Mouse (Mus musculus): ENCODE data around the gene Ywhab. TPM values are rescaled to one million over a fixed set of nuclear protein-coding genes. Genes with fewer than 3 reads are reported as not detected.

Gene Ywhab
- polyA plus RNA-seq, 1 experiment from 2014 or later = 356 TPM

DNA sequence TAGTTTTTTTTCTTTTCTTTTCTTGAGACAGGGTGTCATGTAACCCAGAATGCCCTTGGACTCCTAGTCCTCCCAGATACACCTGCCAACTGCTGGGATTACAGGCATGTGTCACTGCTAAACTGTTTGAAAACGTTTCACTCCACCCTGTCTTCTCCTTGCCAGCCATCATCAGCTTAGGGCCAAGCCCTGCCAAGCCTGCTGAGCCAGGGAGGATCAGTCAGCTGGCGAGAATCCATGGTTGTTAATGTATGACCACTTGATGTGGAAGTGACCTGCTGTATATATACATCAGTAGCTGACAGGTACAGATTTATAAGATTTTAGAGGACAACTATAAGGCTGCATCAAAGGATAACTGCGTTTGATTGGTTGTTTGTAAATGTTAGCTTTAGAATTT is 24.4 kb upstream of the Ywhab start:
- 58% methylated on average over 3 of the region's 3 CpGs for WGBS
- Histone ChIP-seq H3K4me3 (ENCODE audit: low read depth, low read length) (no peak overlapping the region), H3K9ac (ENCODE audit: low read length) (no peak overlapping the region), H3K4me2 (ENCODE audit: low read depth) (no peak overlapping the region), H3K36me3 (ENCODE audit: control insufficient read depth, insufficient read depth, low read length) (no peaks in the 10 kb centered on the region), H3K4me1 (ENCODE audit: control insufficient read depth, insufficient read depth, low read length) (no peaks in the 10 kb centered on the region), H3K27ac (ENCODE audit: low read depth, low read length) (no peak overlapping the region), H3K9me3 (ENCODE audit: control insufficient read depth, low read length) (no peaks in the 10 kb centered on the region), H3K27me3 (ENCODE audit: control insufficient read depth, insufficient read depth, low read length) (no peaks in the 10 kb centered on the region)
- DNase-seq (ENCODE audit: low spot score) = no peak
- ATAC-seq (ENCODE audit: insufficient read depth, low FRiP score, low TSS enrichment) = no peak

GRCm38 (mm10) chr2:163974056-163974455 is 20.7 kb upstream of the Ywhab start:
- no peak for ATAC-seq (ENCODE audit: insufficient read depth, low FRiP score, low TSS enrichment)
- no peak for DNase-seq (ENCODE audit: low spot score)
- 84% methylated on average over 2 of the region's 2 CpGs for whole genome bisulfite sequencing

GRCm38 (mm10) chr2:163976448-163976847 is 18.3 kb upstream of the Ywhab start:
- Histone ChIP-seq H3K36me3 (ENCODE audit: control insufficient read depth, insufficient read depth, low read length) (no peaks in the 10 kb centered on the region), H3K9ac (ENCODE audit: low read length) (no peak overlapping the region), H3K4me1 (ENCODE audit: control insufficient read depth, insufficient read depth, low read length) (no peaks in the 10 kb centered on the region), H3K27ac (ENCODE audit: low read depth, low read length) (no peak overlapping the region), H3K4me3 (ENCODE audit: low read depth, low read length) (no peak overlapping the region), H3K27me3 (ENCODE audit: control insufficient read depth, insufficient read depth, low read length) (no peaks in the 10 kb centered on the region), H3K9me3 (ENCODE audit: control insufficient read depth, low read length) (no peaks in the 10 kb centered on the region), H3K4me2 (ENCODE audit: low read depth) (no peak overlapping the region)
- ATAC-seq (ENCODE audit: insufficient read depth, low FRiP score, low TSS enrichment) (no peak), DNase-seq (ENCODE audit: low spot score) (no peak)
- 85% methylated on average over 6 of the region's 7 CpGs for WGBS

More at GRCm38 (mm10) chr2:163974056-163974455, 20.7 kb upstream of the Ywhab start:
- Histone ChIP-seq H3K4me2 (ENCODE audit: low read depth) (no peak overlapping the region), H3K27me3 (ENCODE audit: control insufficient read depth, insufficient read depth, low read length) (no peaks in the 10 kb centered on the region), H3K9ac (ENCODE audit: low read length) (no peak overlapping the region), H3K9me3 (ENCODE audit: control insufficient read depth, low read length) (no peaks in the 10 kb centered on the region), H3K36me3 (ENCODE audit: control insufficient read depth, insufficient read depth, low read length) (no peaks in the 10 kb centered on the region), H3K4me1 (ENCODE audit: control insufficient read depth, insufficient read depth, low read length) (no peaks in the 10 kb centered on the region), H3K4me3 (ENCODE audit: low read depth, low read length) (no peak overlapping the region), H3K27ac (ENCODE audit: low read depth, low read length) (no peak overlapping the region)

- no peaks in the 10 kb centered on the region for H3K4me1 ChIP-seq (ENCODE audit: control insufficient read depth, insufficient read depth, low read length)
Observed at GRCm38 (mm10) chr2:163987233-163987632, 7.5 kb upstream of the Ywhab start.

DNA sequence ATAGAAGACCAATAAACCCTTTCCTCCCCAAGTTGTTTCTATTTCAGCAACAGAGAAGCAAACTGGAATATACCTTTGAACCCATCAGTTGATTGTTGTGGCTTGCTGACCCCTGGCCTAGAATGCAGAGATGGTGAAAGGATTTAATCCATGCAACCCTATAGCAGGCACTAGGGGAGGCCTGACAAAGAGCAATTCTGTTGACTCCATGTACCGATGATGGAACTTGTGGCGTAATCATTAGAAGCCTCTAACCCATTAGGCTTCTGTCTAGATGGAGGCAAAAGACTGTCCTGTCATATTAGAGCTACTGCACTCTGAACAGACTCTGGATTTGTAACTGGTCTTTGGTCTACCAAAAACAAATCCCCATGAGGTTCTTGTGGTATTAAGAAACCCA is 1.9 kb upstream of the Ywhab start:
- H3K9me3 ChIP-seq (ENCODE audit: control insufficient read depth, low read length) = no peaks in the 10 kb centered on the region
- no peak overlapping the region for H3K9ac ChIP-seq (ENCODE audit: low read length)
- H3K4me1 ChIP-seq (ENCODE audit: control insufficient read depth, insufficient read depth, low read length) = peaks cover 2% of the 10 kb centered on the region; the same call in 1 of the 2 replicates
- H3K36me3 ChIP-seq (ENCODE audit: control insufficient read depth, insufficient read depth, low read length) = no peaks in the 10 kb centered on the region
- no peaks in the 10 kb centered on the region for H3K27me3 ChIP-seq (ENCODE audit: control insufficient read depth, insufficient read depth, low read length)
- H3K4me2 ChIP-seq (ENCODE audit: low read depth) = no peak overlapping the region
- H3K27ac ChIP-seq (ENCODE audit: low read depth, low read length) = no peak overlapping the region
- H3K4me3 ChIP-seq (ENCODE audit: low read depth, low read length) = no peak overlapping the region
- no peak for ATAC-seq (ENCODE audit: insufficient read depth, low FRiP score, low TSS enrichment)
- 92% methylated on average over 2 of the region's 2 CpGs for WGBS
- DNase-seq (ENCODE audit: low spot score) = no peak

More at GRCm38 (mm10) chr2:163987233-163987632, 7.5 kb upstream of the Ywhab start:
- ATAC-seq (ENCODE audit: insufficient read depth, low FRiP score, low TSS enrichment) = no peak
- no peaks in the 10 kb centered on the region for H3K27me3 ChIP-seq (ENCODE audit: control insufficient read depth, insufficient read depth, low read length)
- DNase-seq (ENCODE audit: low spot score) = no peak
- 87% methylated on average over 8 of the region's 8 CpGs for WGBS
- no peaks in the 10 kb centered on the region for H3K36me3 ChIP-seq (ENCODE audit: control insufficient read depth, insufficient read depth, low read length)
- no peak overlapping the region for H3K4me3 ChIP-seq (ENCODE audit: low read depth, low read length)
- H3K4me2 ChIP-seq (ENCODE audit: low read depth) = no peak overlapping the region
- H3K9ac ChIP-seq (ENCODE audit: low read length) = no peak overlapping the region
- H3K9me3 ChIP-seq (ENCODE audit: control insufficient read depth, low read length) = no peaks in the 10 kb centered on the region
- H3K27ac ChIP-seq (ENCODE audit: low read depth, low read length) = no peak overlapping the region

DNA sequence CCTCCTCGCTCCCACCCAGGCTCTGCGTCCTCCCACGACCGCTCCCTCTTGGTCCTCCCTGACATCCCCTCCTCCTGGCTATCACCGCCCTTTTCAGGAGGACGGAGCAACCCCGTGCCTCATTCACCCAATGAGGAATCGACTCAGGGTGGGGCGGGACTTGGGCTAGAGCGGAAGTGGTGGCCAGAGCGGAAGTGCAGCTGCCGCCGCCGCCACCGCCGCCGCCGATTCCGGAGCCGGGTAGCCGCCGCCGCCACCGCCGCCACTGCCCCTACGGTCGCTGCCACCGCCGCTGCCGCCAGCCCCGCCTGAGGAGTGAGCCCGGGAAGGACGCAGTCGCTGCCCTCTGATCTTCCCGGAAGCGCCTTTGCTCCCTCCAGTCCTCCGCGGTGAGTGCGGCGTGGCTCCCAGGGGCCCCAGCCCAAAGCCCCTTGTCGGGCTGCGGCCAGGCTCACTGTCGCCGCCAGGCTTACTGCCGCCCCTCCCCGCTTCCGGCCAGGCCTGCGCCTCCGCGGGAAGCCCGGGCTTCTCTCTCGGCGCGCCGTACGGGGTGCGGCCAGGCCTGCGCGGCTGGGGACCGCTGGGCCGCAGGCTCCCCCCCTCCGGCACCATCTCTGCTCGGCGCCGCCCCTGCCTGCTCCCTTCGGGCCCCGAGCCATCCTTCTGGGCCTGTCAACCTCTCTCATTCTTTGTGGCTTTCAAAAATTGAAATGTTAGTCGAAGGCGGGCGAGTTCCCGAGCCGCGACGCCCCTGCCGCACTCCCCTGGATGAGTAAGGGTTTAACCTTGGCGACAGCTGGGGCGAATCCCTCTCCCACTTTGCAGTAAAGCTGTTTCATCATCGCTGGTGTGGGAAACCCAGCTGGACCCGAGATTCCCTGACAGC is 460 bp downstream of the Ywhab start:
- Histone ChIP-seq H3K9me3 (ENCODE audit: control insufficient read depth, low read length) (no peaks in the 10 kb centered on the region), H3K36me3 (ENCODE audit: control insufficient read depth, insufficient read depth, low read length) (no peaks in the 10 kb centered on the region), H3K4me1 (ENCODE audit: control insufficient read depth, insufficient read depth, low read length) (peaks cover 2% of the 10 kb centered on the region; the same call in 1 of the 2 replicates), H3K27ac (ENCODE audit: low read depth, low read length) (peak overlapping the region; percentile 94), H3K4me2 (ENCODE audit: low read depth) (peak overlapping the region; percentile 76), H3K9ac (ENCODE audit: low read length) (peak overlapping the region; percentile 96), H3K4me3 (ENCODE audit: low read depth, low read length) (peak overlapping the region; percentile 78), H3K27me3 (ENCODE audit: control insufficient read depth, insufficient read depth, low read length) (no peaks in the 10 kb centered on the region)
- WGBS = under 1% methylated on average over 76 of the region's 79 CpGs
- DNase-seq (ENCODE audit: low spot score) (peak; percentile 94), ATAC-seq (ENCODE audit: insufficient read depth, low FRiP score, low TSS enrichment) (peak; percentile 100)

DNA sequence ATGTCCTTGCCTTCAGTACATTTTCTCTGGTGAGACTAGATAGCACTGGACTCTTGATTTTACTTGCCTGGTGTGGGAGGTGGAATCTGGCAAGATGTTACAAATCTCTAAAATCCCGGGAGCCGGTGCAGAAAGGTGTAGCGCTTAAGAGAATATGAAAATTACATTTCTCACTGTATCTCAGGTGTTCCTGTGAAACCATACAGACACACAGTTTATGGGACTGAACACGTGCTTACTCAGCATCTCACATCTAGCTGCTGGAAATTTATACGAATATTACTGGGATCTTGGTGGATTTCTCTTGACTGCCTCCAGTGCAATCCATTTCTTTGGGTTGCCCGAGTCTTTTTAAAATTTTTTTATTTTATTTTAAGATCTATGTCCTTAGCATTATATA is 1.5 kb downstream of the Ywhab start:
- Histone ChIP-seq H3K9ac (ENCODE audit: low read length) (peak overlapping the region; percentile 96; the same call in 1 of the 2 replicates), H3K27me3 (ENCODE audit: control insufficient read depth, insufficient read depth, low read length) (no peaks in the 10 kb centered on the region), H3K27ac (ENCODE audit: low read depth, low read length) (no peak overlapping the region), H3K4me2 (ENCODE audit: low read depth) (peak overlapping the region; percentile 76), H3K4me1 (ENCODE audit: control insufficient read depth, insufficient read depth, low read length) (peaks cover 2% of the 10 kb centered on the region; the same call in 1 of the 2 replicates), H3K4me3 (ENCODE audit: low read depth, low read length) (peak overlapping the region; percentile 78), H3K9me3 (ENCODE audit: control insufficient read depth, low read length) (no peaks in the 10 kb centered on the region), H3K36me3 (ENCODE audit: control insufficient read depth, insufficient read depth, low read length) (no peaks in the 10 kb centered on the region)
- WGBS = 88% methylated on average over 6 of the region's 6 CpGs
- DNase-seq (ENCODE audit: low spot score) (no peak), ATAC-seq (ENCODE audit: insufficient read depth, low FRiP score, low TSS enrichment) (no peak)

GRCm38 (mm10) chr2:163996899-163997298 is 2.1 kb downstream of the Ywhab start:
- no peak overlapping the region for H3K9ac ChIP-seq (ENCODE audit: low read length)
- DNase-seq (ENCODE audit: low spot score) (no peak), ATAC-seq (ENCODE audit: insufficient read depth, low FRiP score, low TSS enrichment) (no peak)
- no peak overlapping the region for H3K4me3 ChIP-seq (ENCODE audit: low read depth, low read length)
- no peaks in the 10 kb centered on the region for H3K36me3 ChIP-seq (ENCODE audit: control insufficient read depth, insufficient read depth, low read length)
- H3K4me1 ChIP-seq (ENCODE audit: control insufficient read depth, insufficient read depth, low read length) = peaks cover 2% of the 10 kb centered on the region; the same call in 1 of the 2 replicates
- no peak overlapping the region for H3K27ac ChIP-seq (ENCODE audit: low read depth, low read length)
- H3K27me3 ChIP-seq (ENCODE audit: control insufficient read depth, insufficient read depth, low read length) = no peaks in the 10 kb centered on the region
- 84% methylated on average over 5 of the region's 5 CpGs for WGBS
- H3K9me3 ChIP-seq (ENCODE audit: control insufficient read depth, low read length) = no peaks in the 10 kb centered on the region
- no peak overlapping the region for H3K4me2 ChIP-seq (ENCODE audit: low read depth)

GRCm38 (mm10) chr2:163998981-163999380 is 4.2 kb downstream of the Ywhab start:
- Histone ChIP-seq H3K36me3 (ENCODE audit: control insufficient read depth, insufficient read depth, low read length) (no peaks in the 10 kb centered on the region), H3K4me1 (ENCODE audit: control insufficient read depth, insufficient read depth, low read length) (peaks cover 2% of the 10 kb centered on the region; the same call in 1 of the 2 replicates), H3K27me3 (ENCODE audit: control insufficient read depth, insufficient read depth, low read length) (no peaks in the 10 kb centered on the region), H3K27ac (ENCODE audit: low read depth, low read length) (no peak overlapping the region), H3K4me2 (ENCODE audit: low read depth) (no peak overlapping the region), H3K9ac (ENCODE audit: low read length) (no peak overlapping the region), H3K4me3 (ENCODE audit: low read depth, low read length) (no peak overlapping the region), H3K9me3 (ENCODE audit: control insufficient read depth, low read length) (no peaks in the 10 kb centered on the region)
- DNase-seq (ENCODE audit: low spot score) (no peak), ATAC-seq (ENCODE audit: insufficient read depth, low FRiP score, low TSS enrichment) (no peak)
- 94% methylated on average over 6 of the region's 6 CpGs for WGBS
